Mouse (Mus musculus) T-helper 2 cell (primary cell): ENCODE results near the gene Brsk2.

Experiments
- in situ Hi-C: fragments of 300-600 bp; cut with MboI, MseI; formaldehyde crosslinking; loops from one replicate; pipeline ENCODE4 v1.15.1; 2025; ENCODE audit warnings: high pct_unique_total_duplicates

Brsk2 gene

GRCm38 (mm10) chr7:141955565-141956173 is 6.1 kb downstream of the Brsk2 start:
- in situ Hi-C loops: no loop called here

- in situ Hi-C loops: no loop called here
Observed at GRCm38 (mm10) chr7:141956174-141956566, 6.6 kb downstream of the Brsk2 start.

GRCm38 (mm10) chr7:141957524-141958051 is 8.0 kb downstream of the Brsk2 start:
- in situ Hi-C loops: no loop called here

- in situ Hi-C loops: no loop called here
Observed at GRCm38 (mm10) chr7:141958211-141958610, 8.7 kb downstream of the Brsk2 start.

- in situ Hi-C loops: no loop called here
Observed at GRCm38 (mm10) chr7:141959133-141959532, 9.6 kb downstream of the Brsk2 start.

GRCm38 (mm10) chr7:141960926-141961325 is 11.4 kb downstream of the Brsk2 start:
- in situ Hi-C loops: no loop called here

- in situ Hi-C loops: no loop called here
Observed at GRCm38 (mm10) chr7:141961491-141961890, 11.9 kb downstream of the Brsk2 start.

GRCm38 (mm10) chr7:141962521-141962920 is 13.0 kb downstream of the Brsk2 start:
- in situ Hi-C loops: no loop called here

GRCm38 (mm10) chr7:141966281-141966680 is 16.7 kb downstream of the Brsk2 start:
- in situ Hi-C loops: no loop called here

GRCm38 (mm10) chr7:141972831-141973619 is 23.5 kb downstream of the Brsk2 start:
- in situ Hi-C loops: no loop called here

- in situ Hi-C loops: no loop called here
Observed at GRCm38 (mm10) chr7:141978003-141978402, 28.5 kb downstream of the Brsk2 start.

GRCm38 (mm10) chr7:141979247-141979646 is 29.7 kb downstream of the Brsk2 start:
- in situ Hi-C loops: no loop called here

- in situ Hi-C loops: no loop called here
Observed at GRCm38 (mm10) chr7:141981237-141981636, 31.7 kb downstream of the Brsk2 start.

- in situ Hi-C loops: no loop called here
Observed at GRCm38 (mm10) chr7:141988314-141988806, 38.8 kb downstream of the Brsk2 start.

GRCm38 (mm10) chr7:141991183-141991582 is 41.6 kb downstream of the Brsk2 start:
- in situ Hi-C loops: no loop called here

- in situ Hi-C loops: no loop called here
Observed at GRCm38 (mm10) chr7:141994121-141994520, 44.6 kb downstream of the Brsk2 start.

GRCm38 (mm10) chr7:142000661-142001060 is 51.1 kb downstream of the Brsk2 start:
- in situ Hi-C loops: no loop called here

- in situ Hi-C loops: no loop called here
Observed at GRCm38 (mm10) chr7:142001597-142002340, 52.2 kb downstream of the Brsk2 start.

GRCm38 (mm10) chr7:142016562-142016961 is 67.0 kb downstream of the Brsk2 start:
- in situ Hi-C loops: no loop called here

GRCm38 (mm10) chr7:142019699-142020098 is 70.1 kb downstream of the Brsk2 start:
- in situ Hi-C loops: no loop called here

GRCm38 (mm10) chr7:142020827-142021226 is 71.3 kb downstream of the Brsk2 start:
- in situ Hi-C loops: no loop called here

- in situ Hi-C loops: no loop called here
Observed at GRCm38 (mm10) chr7:142025196-142025595, 75.6 kb downstream of the Brsk2 start.
